Mouse (Mus musculus) forebrain, embryonic 14.5 days (tissue): ENCODE data around the gene 3110040M04Rik. TPM values are rescaled to one million over a fixed set of nuclear protein-coding genes. Genes with fewer than 3 reads are reported as not detected.
A peak's percentile ranks its signal among the peaks of the same experiment; 100 is the strongest.

Source experiments
- ATAC-seq: fragments of 200-750 bp; cut with Nextera tagmentation; 2 replicates; pipeline ENCODE4 v1.8.0; 2017; ENCODE audit warnings: mild to moderate bottlenecking, moderate library complexity
- DNase-seq: peaks from one replicate; pipeline ENCODE4 v3.0.0-alpha.2; 2015; ENCODE audit warnings: low spot score
- H3K27ac ChIP-seq: fragments of 300-500 bp; sonication (generic); 2 replicates; pipeline ENCODE4 v1.5.1; 2014; ENCODE audit warnings: low read depth, mild to moderate bottlenecking, control low read depth, low read length, moderate library complexity
- H3K27me3 ChIP-seq: fragments of 300-500 bp; sonication (generic); replicated peaks from 2 replicates; pipeline ENCODE4 v1.6.1; 2014; ENCODE audit warnings: low read length, control low read depth, mixed read lengths; ENCODE audit not compliant: control insufficient read depth, insufficient read depth
- H3K36me3 ChIP-seq: fragments of 300-500 bp; sonication (generic); 2 replicates; pipeline ENCODE4 v1.6.1; 2014; ENCODE audit warnings: low read length, control low read depth; ENCODE audit not compliant: control insufficient read depth, insufficient read depth
- H3K4me1 ChIP-seq: fragments of 300-500 bp; sonication (generic); 2 replicates; pipeline ENCODE4 v1.6.1; 2014; ENCODE audit warnings: antibody characterized with exemption, low read length, control low read depth; ENCODE audit not compliant: control insufficient read depth, insufficient read depth
- H3K4me2 ChIP-seq: fragments of 300-500 bp; sonication (generic); 2 replicates; pipeline ENCODE4 v1.6.1; 2014; ENCODE audit warnings: mild to moderate bottlenecking, control low read depth, low read length
- H3K4me3 ChIP-seq: fragments of 300-500 bp; sonication (generic); 2 replicates; pipeline ENCODE4 v1.5.1; 2014; ENCODE audit warnings: low read depth, low read length, control low read depth
- H3K9ac ChIP-seq: fragments of 300-500 bp; sonication (generic); 2 replicates; pipeline ENCODE4 v1.6.1; 2014; ENCODE audit warnings: mild to moderate bottlenecking, low read length, control low read depth, moderate library complexity
- H3K9me3 ChIP-seq: fragments of 300-500 bp; sonication (generic); replicated peaks from 2 replicates; pipeline ENCODE4 v1.6.1; 2016; ENCODE audit warnings: low read length, control low read depth, mixed read lengths; ENCODE audit not compliant: control insufficient read depth
- WGBS: fragments of 180-500 bp; shearing (Covaris S2); extraction: QIAGEN DNeasy Blood & Tissue Kit; methylation state at CpG from one replicate; pipeline ENCODE4 v1.1.7; 2014; 5-methylcytosine and 5-hydroxymethylcytosine counted together
- polyA plus RNA-seq: library from polyadenylated mRNA; unstranded; fragments of >200 nt; fragmentation: Nextera tagmentation; extraction: Ambion mirVana; gene quantifications from 2 replicates; pipeline ENCODE4 v1.2.1, GENCODE M21; 2014

3110040M04Rik gene
- polyA plus RNA-seq, 1 experiment from 2014 or later, result not detected

DNA sequence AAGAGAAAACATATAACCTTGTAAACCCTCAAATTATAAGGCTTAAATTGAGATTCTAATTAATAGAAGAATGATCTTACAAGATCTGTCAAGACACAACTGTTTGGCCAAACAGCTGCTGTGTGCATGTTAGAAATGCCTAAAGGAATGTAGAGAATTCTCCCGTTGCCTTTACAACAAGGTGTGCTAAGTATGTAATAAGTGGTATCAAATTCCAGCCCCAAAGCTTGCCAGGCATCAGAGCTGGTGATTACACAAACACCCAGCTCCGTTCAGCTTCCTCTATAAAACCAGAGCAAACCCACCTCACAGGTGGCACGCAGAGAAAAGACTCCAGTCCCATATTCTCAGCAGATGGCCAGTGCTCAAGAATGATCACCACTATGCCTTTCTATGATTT, 33.9 kb downstream of the 3110040M04Rik start:
- DNase-seq, result no peak
- 81% methylated on average over 3 of the region's 3 CpGs for WGBS
- H3K9me3 ChIP-seq, result no peaks in the 10 kb centered on the region
- no peaks in the 10 kb centered on the region for H3K36me3 ChIP-seq
- no peak overlapping the region for H3K4me3 ChIP-seq
- no peak for ATAC-seq
- no peak overlapping the region for H3K9ac ChIP-seq
- H3K27ac ChIP-seq, result no peak overlapping the region
- no peaks in the 10 kb centered on the region for H3K27me3 ChIP-seq
- no peaks in the 10 kb centered on the region for H3K4me1 ChIP-seq
- H3K4me2 ChIP-seq, result no peak overlapping the region

DNA sequence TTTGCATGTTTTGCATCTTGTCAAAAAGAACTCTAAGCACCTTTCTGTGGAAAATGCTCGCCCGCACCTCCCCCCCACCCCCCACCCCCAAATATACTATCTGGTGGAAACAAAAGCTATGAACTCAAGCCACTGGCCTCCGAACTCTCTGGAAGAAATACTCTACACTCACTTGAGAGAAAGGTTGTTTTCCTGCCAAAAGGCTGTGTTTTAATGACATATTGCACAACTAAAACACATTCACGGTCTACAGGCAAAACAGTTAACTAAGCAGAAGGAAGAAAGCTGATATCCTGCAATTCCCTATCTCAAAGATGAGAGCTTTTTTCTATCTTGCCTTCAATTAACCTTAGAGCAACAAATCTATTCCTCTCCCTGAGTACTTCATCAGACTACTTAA, 39.4 kb downstream of the 3110040M04Rik start:
- Histone ChIP-seq H3K27me3 (no peaks in the 10 kb centered on the region), H3K27ac (no peak overlapping the region), H3K4me2 (no peak overlapping the region), H3K4me1 (no peaks in the 10 kb centered on the region), H3K9ac (no peak overlapping the region), H3K9me3 (no peaks in the 10 kb centered on the region), H3K4me3 (no peak overlapping the region), H3K36me3 (no peaks in the 10 kb centered on the region)
- 85% methylated on average over 4 of the region's 4 CpGs for WGBS
- DNase-seq (no peak), ATAC-seq (no peak)

GRCm38 (mm10) chr1:151244013-151244412, 40.1 kb downstream of the 3110040M04Rik start:
- WGBS, result 79% methylated on average over 5 of the region's 5 CpGs
- H3K4me2 ChIP-seq, result no peak overlapping the region
- H3K36me3 ChIP-seq, result no peaks in the 10 kb centered on the region
- no peaks in the 10 kb centered on the region for H3K27me3 ChIP-seq
- ATAC-seq (no peak), DNase-seq (no peak)
- no peaks in the 10 kb centered on the region for H3K4me1 ChIP-seq
- H3K9me3 ChIP-seq, result no peaks in the 10 kb centered on the region
- H3K9ac ChIP-seq, result no peak overlapping the region
- H3K27ac ChIP-seq, result no peak overlapping the region
- no peak overlapping the region for H3K4me3 ChIP-seq

- ATAC-seq, result no peak
- Histone ChIP-seq H3K9me3 (no peaks in the 10 kb centered on the region), H3K27ac (no peak overlapping the region), H3K27me3 (no peaks in the 10 kb centered on the region), H3K9ac (no peak overlapping the region), H3K36me3 (no peaks in the 10 kb centered on the region), H3K4me2 (no peak overlapping the region), H3K4me3 (no peak overlapping the region), H3K4me1 (no peaks in the 10 kb centered on the region)
- DNase-seq, result no peak
- WGBS, result 94% methylated on average over 4 of the region's 4 CpGs
These were observed 40.8 kb downstream of the 3110040M04Rik start for GRCm38 (mm10) chr1:151244761-151245160.

DNA sequence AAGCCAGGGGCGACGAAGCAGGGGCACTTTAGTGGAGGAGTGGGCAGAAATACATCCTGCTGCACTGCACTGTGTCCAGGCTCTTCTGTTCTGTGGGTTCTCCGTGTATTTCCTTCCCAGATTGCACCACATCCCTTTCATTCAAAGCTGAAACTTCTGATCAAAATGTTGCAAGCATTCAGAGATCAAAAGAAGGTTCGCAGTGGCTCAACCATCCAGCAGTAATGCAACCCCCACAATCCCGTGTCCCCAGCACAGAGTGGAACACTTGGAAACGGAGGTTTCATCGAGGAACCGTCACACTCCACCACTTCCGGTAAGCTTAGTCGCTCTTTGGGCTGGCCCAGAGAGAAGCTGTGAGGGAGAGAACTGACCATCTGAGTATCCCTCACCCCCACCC, 41.2 kb downstream of the 3110040M04Rik start:
- WGBS, result 85% methylated on average over 10 of the region's 10 CpGs
- Histone ChIP-seq H3K9ac (no peak overlapping the region), H3K27ac (no peak overlapping the region), H3K9me3 (no peaks in the 10 kb centered on the region), H3K4me1 (no peaks in the 10 kb centered on the region), H3K4me3 (no peak overlapping the region), H3K4me2 (no peak overlapping the region), H3K27me3 (no peaks in the 10 kb centered on the region), H3K36me3 (no peaks in the 10 kb centered on the region)
- ATAC-seq (no peak), DNase-seq (no peak)

- H3K27ac ChIP-seq, result no peak overlapping the region
- no peak overlapping the region for H3K4me3 ChIP-seq
- no peaks in the 10 kb centered on the region for H3K4me1 ChIP-seq
- H3K4me2 ChIP-seq, result no peak overlapping the region
- H3K36me3 ChIP-seq, result no peaks in the 10 kb centered on the region
- DNase-seq, result no peak
- H3K27me3 ChIP-seq, result no peaks in the 10 kb centered on the region
- WGBS, result 63% methylated on average over 2 of the region's 2 CpGs
- ATAC-seq, result no peak
- H3K9ac ChIP-seq, result no peak overlapping the region
- H3K9me3 ChIP-seq, result no peaks in the 10 kb centered on the region
These were observed 41.9 kb downstream of the 3110040M04Rik start for GRCm38 (mm10) chr1:151245846-151246245.

- no peak overlapping the region for H3K27ac ChIP-seq
- H3K36me3 ChIP-seq, result no peaks in the 10 kb centered on the region
- H3K4me2 ChIP-seq, result no peak overlapping the region
- no peaks in the 10 kb centered on the region for H3K9me3 ChIP-seq
- H3K4me1 ChIP-seq, result no peaks in the 10 kb centered on the region
- H3K9ac ChIP-seq, result no peak overlapping the region
- no peaks in the 10 kb centered on the region for H3K27me3 ChIP-seq
- no peak overlapping the region for H3K4me3 ChIP-seq
- DNase-seq, result no peak
- ATAC-seq, result no peak
- 84% methylated on average over 3 of the region's 3 CpGs for WGBS
These were observed 46.2 kb downstream of the 3110040M04Rik start for GRCm38 (mm10) chr1:151250109-151250508.

DNA sequence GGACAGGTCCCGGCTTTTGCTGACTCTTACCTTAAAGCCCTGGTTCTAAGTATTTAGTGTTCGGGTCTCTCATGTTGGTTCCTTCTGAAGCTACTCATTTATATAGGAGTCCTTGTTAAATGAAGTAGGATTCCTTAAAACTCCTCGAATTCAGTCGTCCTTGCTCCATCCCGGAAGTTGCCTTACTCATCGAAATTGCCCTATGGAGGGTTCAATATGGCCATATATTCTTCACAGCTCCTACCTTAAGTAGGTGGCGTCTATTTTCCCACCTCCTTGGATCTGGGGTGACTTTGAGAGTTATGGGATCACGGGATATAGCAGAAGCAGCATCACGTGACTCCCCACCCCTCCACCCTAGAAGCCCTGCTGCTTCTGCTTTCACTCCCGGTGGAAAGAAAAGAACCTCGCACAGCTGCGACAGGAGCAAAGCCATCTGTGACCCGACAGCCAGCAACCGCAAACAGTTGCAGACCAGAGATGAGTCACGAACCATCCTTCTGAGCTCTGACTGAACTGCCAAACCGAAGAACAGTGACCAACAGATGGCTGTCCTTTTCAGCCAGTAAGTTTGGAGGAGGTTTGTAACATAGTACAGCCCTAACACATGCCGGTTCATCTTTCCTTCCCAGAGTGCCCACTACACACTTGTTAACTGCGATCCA, 46.7 kb downstream of the 3110040M04Rik start:
- ATAC-seq (no peak), DNase-seq (peak; percentile 12)
- Histone ChIP-seq H3K9ac (no peak overlapping the region), H3K27me3 (no peaks in the 10 kb centered on the region), H3K36me3 (no peaks in the 10 kb centered on the region), H3K4me2 (no peak overlapping the region), H3K27ac (no peak overlapping the region), H3K4me1 (no peaks in the 10 kb centered on the region), H3K4me3 (no peak overlapping the region), H3K9me3 (no peaks in the 10 kb centered on the region)
- 69% methylated on average over 18 of the region's 18 CpGs for WGBS

- Histone ChIP-seq H3K4me3 (no peak overlapping the region), H3K4me2 (no peak overlapping the region), H3K27ac (no peak overlapping the region), H3K4me1 (no peaks in the 10 kb centered on the region), H3K27me3 (no peaks in the 10 kb centered on the region), H3K9me3 (no peaks in the 10 kb centered on the region), H3K36me3 (no peaks in the 10 kb centered on the region), H3K9ac (no peak overlapping the region)
- ATAC-seq (no peak), DNase-seq (no peak)
- WGBS, result 86% methylated on average over 14 of the region's 14 CpGs
These were observed 47.5 kb downstream of the 3110040M04Rik start for GRCm38 (mm10) chr1:151251194-151252010.
